Mouse (Mus musculus) embryonic facial prominence, embryonic 13.5 days (tissue): Measurements from ENCODE around the gene Eef2k. TPM values are rescaled to one million over a fixed set of nuclear protein-coding genes. Genes with fewer than 3 reads are reported as not detected.

Experiments
- ATAC-seq: fragments of 200-750 bp; cut with Nextera tagmentation; 2 replicates; pipeline ENCODE4 v1.8.0; 2017; ENCODE audit warnings: low read depth; ENCODE audit not compliant: insufficient number of reproducible peaks, insufficient read depth, low FRiP score, low TSS enrichment
- H3K27ac ChIP-seq: fragments of 300-500 bp; sonication (generic); 2 replicates; pipeline ENCODE4 v1.5.1; 2015; ENCODE audit warnings: moderate library complexity, mild to moderate bottlenecking, inconsistent platforms
- H3K27me3 ChIP-seq: fragments of 300-500 bp; sonication (generic); 2 replicates; pipeline ENCODE4 v1.6.1; 2015; ENCODE audit warnings: mild to moderate bottlenecking, inconsistent platforms
- H3K36me3 ChIP-seq: fragments of 300-500 bp; sonication (generic); 2 replicates; pipeline ENCODE4 v1.6.1; 2015; ENCODE audit warnings: mild to moderate bottlenecking, inconsistent platforms
- H3K4me1 ChIP-seq: fragments of 300-500 bp; sonication (generic); 2 replicates; pipeline ENCODE4 v1.6.1; 2015; ENCODE audit warnings: inconsistent platforms
- H3K4me2 ChIP-seq: fragments of 300-500 bp; sonication (generic); 2 replicates; pipeline ENCODE4 v1.6.1; 2015; ENCODE audit warnings: moderate library complexity, mild to moderate bottlenecking, inconsistent platforms
- H3K4me3 ChIP-seq: fragments of 300-500 bp; sonication (generic); 2 replicates; pipeline ENCODE4 v1.5.1; 2015; ENCODE audit warnings: mild to moderate bottlenecking, inconsistent platforms
- H3K9ac ChIP-seq: fragments of 300-500 bp; sonication (generic); 2 replicates; pipeline ENCODE4 v1.6.1; 2015; ENCODE audit warnings: mild to moderate bottlenecking, inconsistent platforms
- H3K9me3 ChIP-seq: fragments of 300-500 bp; sonication (generic); 2 replicates; pipeline ENCODE4 v1.6.1; 2016; ENCODE audit warnings: inconsistent platforms
- WGBS: fragments of 180-500 bp; shearing (Covaris S2); methylation state at CpG from one replicate; pipeline ENCODE4 v1.1.7; 2015; ENCODE audit warnings: mixed read lengths; 5-methylcytosine and 5-hydroxymethylcytosine counted together
- polyA plus RNA-seq: library from polyadenylated mRNA; unstranded; fragments of >200 nt; fragmentation: Nextera tagmentation; extraction: Ambion mirVana; gene quantifications from 2 replicates; pipeline ENCODE4 v1.2.1, GENCODE M21; 2015

The Eef2k gene
- polyA plus RNA-seq = 36.6 and 39.4 TPM in 2 replicates

DNA sequence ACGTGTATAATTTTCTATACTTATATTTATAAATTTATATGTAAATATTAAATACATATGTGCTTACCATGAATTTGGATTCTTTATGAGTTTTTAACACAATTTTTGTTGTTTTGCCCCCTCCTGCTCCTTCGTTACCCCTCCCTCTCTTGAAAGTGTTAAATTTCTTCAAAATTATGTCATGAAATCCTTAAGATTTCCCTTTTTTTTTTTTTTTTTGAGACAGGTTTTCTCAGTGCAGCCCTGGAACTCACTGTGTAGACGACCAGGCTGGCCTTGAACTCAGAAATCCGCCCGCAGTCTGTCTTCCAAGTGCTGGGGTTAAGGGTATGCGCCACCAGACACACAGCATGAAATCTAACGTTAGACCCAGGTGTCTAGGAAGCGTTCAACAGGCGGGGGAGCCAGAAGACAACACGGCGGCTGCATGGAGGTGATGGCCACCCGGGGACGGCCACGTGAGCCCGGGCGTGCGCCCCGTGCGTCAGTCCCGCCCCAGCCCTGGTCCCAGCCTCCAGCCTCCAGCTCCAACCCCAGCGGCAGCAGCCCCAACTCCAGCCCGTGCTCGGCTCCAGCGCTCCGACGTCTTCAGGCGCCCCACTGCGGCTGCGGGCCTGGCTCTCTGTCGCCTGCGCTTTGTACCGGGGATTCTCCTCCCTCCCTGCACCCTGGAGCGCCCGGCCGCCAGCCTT lies at the start of gene Eef2k:
Gene Eef2k, plus strand, starts transcription at position 487 of the 692 bp plus-strand sequence.
- ATAC-seq = peak; percentile 92
- H3K4me1 ChIP-seq = peaks cover 24% of the 10 kb centered on the region
- peak within 1 kb of the TSS; percentile 81 for H3K4me3 ChIP-seq
- H3K27me3 ChIP-seq = no peaks in the 10 kb centered on the region
- no peaks in the 10 kb centered on the region for H3K36me3 ChIP-seq
- no peaks in the 10 kb centered on the region for H3K9me3 ChIP-seq
- peak within 1 kb of the TSS; percentile 98 for H3K27ac ChIP-seq
- H3K9ac ChIP-seq = peak within 1 kb of the TSS; percentile 86
- H3K4me2 ChIP-seq = peak within 1 kb of the TSS; percentile 78
- WGBS = 3% methylated on average over 35 of the region's 35 CpGs

DNA sequence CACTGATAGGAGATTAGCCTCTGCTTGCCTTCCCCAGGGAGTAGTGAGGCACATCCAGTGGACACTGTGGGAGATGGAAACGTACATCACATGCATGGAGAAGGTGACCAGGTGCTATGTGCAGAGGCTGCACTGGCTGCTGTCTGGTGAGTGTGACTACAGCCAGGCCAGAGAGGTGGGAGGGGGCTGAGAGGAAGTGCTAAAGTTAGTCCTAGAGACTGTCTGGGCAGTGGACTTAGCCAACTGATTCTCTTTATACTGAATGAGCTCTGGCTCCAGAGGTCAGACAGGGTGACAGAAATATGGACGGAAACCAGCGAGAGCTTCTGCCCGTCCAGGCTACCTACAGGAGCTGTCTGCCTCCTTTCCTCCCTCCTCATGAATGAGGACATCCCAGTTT lies 47.1 kb upstream of the Eef2k start:
- no peak overlapping the region for H3K9ac ChIP-seq
- H3K27ac ChIP-seq = no peak overlapping the region
- no peaks in the 10 kb centered on the region for H3K27me3 ChIP-seq
- no peaks in the 10 kb centered on the region for H3K4me1 ChIP-seq
- no peaks in the 10 kb centered on the region for H3K9me3 ChIP-seq
- no peak overlapping the region for H3K4me3 ChIP-seq
- no peak overlapping the region for H3K4me2 ChIP-seq
- H3K36me3 ChIP-seq = no peaks in the 10 kb centered on the region
- ATAC-seq = no peak
- WGBS = 80% methylated on average over 4 of the region's 4 CpGs

DNA sequence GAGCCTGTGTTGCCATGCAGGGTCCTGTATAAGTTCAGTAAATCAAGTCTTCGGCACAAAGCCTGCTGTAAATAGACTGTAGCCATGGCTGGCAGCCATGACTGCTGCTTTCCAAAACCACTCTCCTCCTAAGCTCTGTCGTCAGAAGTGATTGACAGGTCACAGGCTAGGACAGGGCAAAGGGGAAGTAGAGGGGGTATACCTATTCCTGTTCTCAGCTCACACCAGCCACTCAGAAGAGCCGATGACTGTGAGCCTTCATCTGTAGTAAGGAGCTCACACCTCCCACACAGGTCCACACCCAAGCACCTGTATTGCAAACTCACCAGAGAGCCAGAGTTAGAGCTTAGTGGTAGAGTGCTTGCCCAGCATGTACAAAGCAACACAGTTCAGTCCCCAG lies 46.3 kb upstream of the Eef2k start:
- ATAC-seq = no peak
- H3K4me3 ChIP-seq = no peak overlapping the region
- no peak overlapping the region for H3K9ac ChIP-seq
- no peak overlapping the region for H3K4me2 ChIP-seq
- 69% methylated on average over 3 of the region's 3 CpGs for whole genome bisulfite sequencing
- no peaks in the 10 kb centered on the region for H3K27me3 ChIP-seq
- H3K9me3 ChIP-seq = no peaks in the 10 kb centered on the region
- H3K27ac ChIP-seq = no peak overlapping the region
- no peaks in the 10 kb centered on the region for H3K36me3 ChIP-seq
- H3K4me1 ChIP-seq = no peaks in the 10 kb centered on the region

DNA sequence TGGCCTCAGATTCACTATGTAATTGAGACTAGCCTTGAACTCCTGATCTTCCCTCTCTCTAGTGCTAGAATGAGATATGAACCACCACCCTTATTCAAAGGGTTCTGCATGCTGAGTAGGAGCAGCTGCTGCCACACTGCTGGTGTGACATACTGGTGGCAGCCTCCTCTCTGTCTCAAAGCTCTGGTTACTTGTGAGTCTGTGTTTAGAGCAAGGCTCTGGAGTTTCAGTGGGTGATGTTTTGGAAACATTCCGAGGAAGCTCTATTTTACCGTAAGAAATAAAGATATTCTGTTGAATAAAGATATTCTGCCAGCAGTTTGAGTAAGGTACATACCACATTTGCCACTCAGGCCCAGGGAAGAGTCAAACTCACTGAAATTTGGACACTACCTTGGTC lies 39.4 kb upstream of the Eef2k start:
- Histone ChIP-seq H3K27ac (no peak overlapping the region), H3K4me1 (no peaks in the 10 kb centered on the region), H3K36me3 (no peaks in the 10 kb centered on the region), H3K27me3 (no peaks in the 10 kb centered on the region), H3K4me2 (no peak overlapping the region), H3K9ac (no peak overlapping the region), H3K4me3 (no peak overlapping the region), H3K9me3 (no peaks in the 10 kb centered on the region)
- WGBS = 94% methylated on average over 2 of the region's 2 CpGs
- ATAC-seq = no peak

DNA sequence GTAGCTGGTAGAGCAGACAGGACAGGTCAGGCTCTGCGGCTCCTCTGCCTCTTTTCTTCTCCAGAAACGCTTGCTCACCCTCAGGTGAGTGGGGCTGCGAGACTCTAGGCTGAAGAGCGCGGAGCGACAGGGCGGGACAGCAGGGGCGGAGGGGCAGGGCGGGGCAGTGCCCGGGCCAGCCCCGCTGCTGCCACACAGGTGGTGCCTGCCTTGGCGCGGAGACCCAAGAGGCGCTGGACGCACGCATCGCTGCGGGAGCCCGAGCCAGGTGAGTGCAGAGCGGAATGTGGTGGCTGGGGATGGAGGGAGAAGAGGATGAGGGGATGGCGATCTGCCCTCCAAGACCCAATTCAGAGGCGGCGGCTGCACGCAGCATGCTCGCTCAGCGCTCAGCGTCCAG lies 32.9 kb upstream of the Eef2k start:
- peak overlapping the region; percentile 58; the same call in 1 of the 2 replicates for H3K9ac ChIP-seq
- peak overlapping the region; percentile 35 for H3K4me3 ChIP-seq
- no peak for ATAC-seq
- H3K9me3 ChIP-seq = no peaks in the 10 kb centered on the region
- no peak overlapping the region for H3K27ac ChIP-seq
- H3K4me2 ChIP-seq = peak overlapping the region; percentile 61
- H3K36me3 ChIP-seq = no peaks in the 10 kb centered on the region
- peaks cover 4% of the 10 kb centered on the region for H3K4me1 ChIP-seq
- 2% methylated on average over 24 of the region's 27 CpGs for WGBS
- H3K27me3 ChIP-seq = peaks cover 16% of the 10 kb centered on the region

DNA sequence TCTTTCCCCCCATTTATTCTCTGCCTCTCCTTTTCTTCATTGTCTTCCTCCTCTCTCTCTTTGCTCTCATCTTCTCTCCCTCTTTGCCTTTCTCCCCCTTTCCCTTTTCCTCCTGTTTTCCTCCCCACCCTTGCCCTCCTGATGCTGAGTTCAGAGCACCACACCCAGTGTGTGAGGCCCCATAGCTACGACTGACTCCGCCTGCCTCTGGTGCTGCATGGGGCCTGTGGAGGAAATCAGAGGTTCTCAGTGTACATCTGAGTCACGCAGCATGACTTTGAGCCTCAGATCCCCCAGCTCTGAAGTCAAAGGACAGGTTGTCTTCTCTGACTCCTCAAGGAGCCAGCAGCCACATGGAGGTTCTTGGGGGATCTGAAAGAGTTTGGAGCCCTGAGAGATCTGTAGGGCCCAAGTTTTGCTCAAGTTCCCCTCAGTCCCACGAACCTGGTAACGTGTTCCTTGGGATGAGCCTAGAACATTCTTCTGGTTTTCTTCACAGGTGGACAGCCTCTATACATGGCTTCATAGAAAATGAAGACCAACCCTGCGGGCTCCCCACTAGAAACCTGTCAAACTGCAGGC lies 30.7 kb upstream of the Eef2k start, which contains the start of gene Gm5737:
Gene Gm5737, plus strand, starts transcription at position 532 of the 582 bp plus-strand sequence.
- Histone ChIP-seq H3K4me3 (no peak within 1 kb of the TSS), H3K4me1 (peaks cover 4% of the 10 kb centered on the region), H3K27me3 (peaks cover 16% of the 10 kb centered on the region), H3K9ac (no peak within 1 kb of the TSS), H3K9me3 (no peaks in the 10 kb centered on the region), H3K36me3 (no peaks in the 10 kb centered on the region), H3K27ac (no peak within 1 kb of the TSS), H3K4me2 (no peak within 1 kb of the TSS)
- 72% methylated on average over 6 of the region's 6 CpGs for WGBS
- ATAC-seq = no peak

DNA sequence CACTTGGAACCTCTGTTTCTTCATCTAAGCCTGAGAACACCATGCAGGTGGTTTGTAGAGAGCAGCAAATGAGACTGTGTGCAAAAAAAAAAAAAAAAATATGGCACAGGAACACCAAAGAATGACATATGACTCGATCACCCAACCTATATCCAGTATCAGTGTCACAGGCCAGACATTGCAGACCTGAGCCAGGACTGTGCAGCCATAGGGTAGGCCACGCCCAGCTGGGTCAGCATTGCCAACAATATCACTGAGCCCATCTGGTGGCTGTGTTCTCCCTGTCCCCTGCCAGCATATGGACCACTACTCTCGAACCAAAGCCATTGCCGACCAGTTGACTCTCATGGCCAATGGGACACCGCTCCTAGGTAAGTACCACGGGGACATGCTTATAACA lies 25.1 kb upstream of the Eef2k start:
- 88% methylated on average over 6 of the region's 6 CpGs for WGBS
- H3K4me3 ChIP-seq = no peak overlapping the region
- no peak for ATAC-seq

DNA sequence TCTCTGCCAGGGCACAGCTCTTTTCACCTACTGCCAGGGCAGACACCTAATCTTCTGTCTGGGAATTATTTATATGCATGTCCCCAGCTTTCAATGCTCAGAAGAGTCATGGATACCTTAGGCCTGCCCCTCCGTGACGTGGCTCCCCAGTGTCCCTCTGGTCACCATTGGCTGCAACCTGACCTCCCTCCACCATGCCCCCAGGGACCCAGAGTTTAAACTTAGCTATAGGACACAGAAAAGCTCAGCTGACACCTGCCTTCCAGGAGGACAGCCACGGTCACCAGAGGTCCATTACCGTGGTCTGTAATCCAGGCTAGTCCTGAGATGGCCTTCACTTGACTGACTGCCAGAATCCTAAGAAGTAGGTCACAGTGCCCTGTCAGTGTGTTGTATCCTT lies 23.2 kb upstream of the Eef2k start:
- Histone ChIP-seq H3K36me3 (no peaks in the 10 kb centered on the region), H3K9ac (no peak overlapping the region), H3K4me1 (no peaks in the 10 kb centered on the region; the same call in 1 of the 2 replicates), H3K27ac (no peak overlapping the region), H3K4me2 (no peak overlapping the region), H3K9me3 (no peaks in the 10 kb centered on the region), H3K4me3 (no peak overlapping the region), H3K27me3 (no peaks in the 10 kb centered on the region)
- WGBS = 78% methylated on average over 4 of the region's 4 CpGs
- ATAC-seq = no peak

More for the DNA sequence above, 25.1 kb upstream of the Eef2k start:
- no peak overlapping the region for H3K27ac ChIP-seq
- H3K9me3 ChIP-seq = no peaks in the 10 kb centered on the region
- H3K4me2 ChIP-seq = no peak overlapping the region
- no peaks in the 10 kb centered on the region for H3K36me3 ChIP-seq
- no peaks in the 10 kb centered on the region; the same call in 1 of the 2 replicates for H3K4me1 ChIP-seq
- no peak overlapping the region for H3K9ac ChIP-seq
- H3K27me3 ChIP-seq = no peaks in the 10 kb centered on the region

DNA sequence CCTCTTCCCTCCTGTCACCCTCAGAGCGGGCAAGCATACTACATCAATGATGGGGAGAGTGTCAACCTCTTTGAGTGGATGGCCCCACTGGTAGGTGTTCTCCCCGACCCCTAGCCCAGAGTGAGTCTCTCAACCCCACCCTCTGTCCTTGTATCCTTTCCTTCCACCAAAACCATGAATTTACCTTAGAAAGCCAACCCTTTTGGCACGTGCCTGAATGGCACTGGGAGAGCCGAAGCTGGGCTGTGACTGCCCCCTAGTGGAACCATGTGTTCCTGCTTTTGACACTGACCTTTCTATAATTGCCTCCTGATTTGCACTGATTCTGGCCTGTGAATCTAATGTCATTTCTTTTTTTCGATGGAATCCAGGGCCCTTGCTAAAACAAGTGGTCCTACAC lies 19.4 kb upstream of the Eef2k start:
- H3K36me3 ChIP-seq = no peaks in the 10 kb centered on the region
- H3K9me3 ChIP-seq = no peaks in the 10 kb centered on the region
- H3K27me3 ChIP-seq = peaks cover 5% of the 10 kb centered on the region
- no peak for ATAC-seq
- H3K4me3 ChIP-seq = no peak overlapping the region
- no peaks in the 10 kb centered on the region for H3K4me1 ChIP-seq
- H3K4me2 ChIP-seq = no peak overlapping the region
- 24% methylated on average over 5 of the region's 5 CpGs for WGBS
- no peak overlapping the region for H3K27ac ChIP-seq
- H3K9ac ChIP-seq = no peak overlapping the region

DNA sequence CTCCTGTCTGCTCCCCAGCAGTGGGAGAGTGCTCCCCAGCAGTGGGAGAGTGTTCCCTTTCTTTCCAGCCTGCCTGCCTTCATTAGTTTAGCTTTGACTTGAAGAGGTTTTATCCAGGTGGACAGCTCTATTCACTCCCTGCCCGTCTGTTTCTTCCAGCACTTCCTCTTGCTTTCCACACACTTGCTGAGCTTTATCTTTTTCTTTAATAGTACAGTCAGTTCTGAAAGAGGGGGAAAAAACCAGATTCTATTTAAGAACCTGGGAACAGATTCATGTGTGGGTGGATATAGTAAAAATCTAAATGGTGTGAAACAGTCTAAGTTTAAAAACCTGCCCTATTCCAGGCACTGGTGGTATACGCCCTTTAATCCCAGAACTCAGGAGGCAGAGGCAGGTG lies 17.5 kb upstream of the Eef2k start:
- Histone ChIP-seq H3K36me3 (no peaks in the 10 kb centered on the region), H3K4me2 (no peak overlapping the region), H3K4me3 (no peak overlapping the region), H3K27me3 (peaks cover 14% of the 10 kb centered on the region), H3K4me1 (peaks cover 2% of the 10 kb centered on the region; the same call in 1 of the 2 replicates), H3K27ac (no peak overlapping the region), H3K9ac (no peak overlapping the region), H3K9me3 (no peaks in the 10 kb centered on the region)
- 63% methylated on average over 2 of the region's 2 CpGs for WGBS
- no peak for ATAC-seq

DNA sequence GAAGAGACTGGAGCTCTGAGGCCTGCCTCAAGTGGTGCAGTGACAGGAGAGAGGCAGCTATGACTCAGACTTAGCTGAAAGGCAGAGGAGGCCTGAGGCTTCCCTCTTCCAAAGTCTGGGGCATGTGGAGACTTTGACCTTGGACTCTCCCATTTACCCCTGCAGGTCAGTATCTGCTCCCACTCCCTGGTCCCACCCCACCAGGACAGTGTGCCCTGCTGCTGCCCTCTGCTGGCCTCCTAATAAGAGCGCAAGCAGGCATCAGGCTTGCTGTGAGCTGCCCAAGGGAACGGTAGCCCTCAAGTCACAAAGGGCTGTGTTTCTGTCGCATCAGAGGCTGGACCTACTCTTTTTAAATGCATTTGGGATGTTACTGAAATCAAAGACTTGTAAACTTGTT lies 16.2 kb upstream of the Eef2k start:
- H3K36me3 ChIP-seq = no peaks in the 10 kb centered on the region
- H3K4me2 ChIP-seq = no peak overlapping the region
- peaks cover 10% of the 10 kb centered on the region; the same call in 1 of the 2 replicates for H3K4me1 ChIP-seq
- WGBS = 12% methylated on average over 3 of the region's 3 CpGs
- no peaks in the 10 kb centered on the region for H3K9me3 ChIP-seq
- H3K27me3 ChIP-seq = peaks cover 15% of the 10 kb centered on the region
- no peak for ATAC-seq
- no peak overlapping the region for H3K4me3 ChIP-seq
- no peak overlapping the region for H3K27ac ChIP-seq
- no peak overlapping the region for H3K9ac ChIP-seq
